Mouse (Mus musculus) liver, embryonic 14.5 days (tissue): ENCODE data around the gene Sdc3. TPM values are rescaled to one million over a fixed set of nuclear protein-coding genes. Genes with fewer than 3 reads are reported as not detected.

ENCODE experiments used
- ATAC-seq: fragments of 200-750 bp; cut with Nextera tagmentation; 2 replicates; pipeline ENCODE4 v1.8.0; 2017; ENCODE audit warnings: moderate number of reproducible peaks, mild to moderate bottlenecking, moderate library complexity; ENCODE audit not compliant: insufficient read depth
- DNase-seq, 3 experiments: peaks; one replicate each; pipeline ENCODE4 v3.0.0-alpha.2; 2012 to 2013; ENCODE audit warnings: low read depth in 3 of 3, low spot score in 3 of 3
- H3K27ac ChIP-seq: fragments of 300-500 bp; sonication (generic); 2 replicates; pipeline ENCODE4 v1.5.1; 2014; ENCODE audit warnings: moderate library complexity, mild to moderate bottlenecking, control low read depth, inconsistent platforms
- H3K27me3 ChIP-seq: fragments of 300-500 bp; sonication (generic); 2 replicates; pipeline ENCODE4 v1.6.1; 2014; ENCODE audit warnings: mild to moderate bottlenecking, low read length, moderate library complexity; ENCODE audit not compliant: control insufficient read depth, insufficient read depth
- H3K36me3 ChIP-seq: fragments of 300-500 bp; sonication (generic); replicated peaks from 2 replicates; pipeline ENCODE4 v1.6.1; 2014; ENCODE audit warnings: low read depth; ENCODE audit not compliant: control insufficient read depth, insufficient read depth
- H3K4me1 ChIP-seq, 2 experiments: fragments of 200-500 bp in 1 of 2; fragments of 300-500 bp in 1 of 2; sonication (generic) in 1 of 2; replicated peaks; 2 replicates each; pipeline ENCODE4 v1.6.1; 2012 to 2014; ENCODE audit warnings: antibody characterized with exemption in 1 of 2, inconsistent platforms in 1 of 2, low read length in 1 of 2; ENCODE audit not compliant: control insufficient read depth in 2 of 2, insufficient read depth in 2 of 2
- H3K4me2 ChIP-seq: fragments of 300-500 bp; sonication (generic); 2 replicates; pipeline ENCODE4 v1.6.1; 2014; ENCODE audit warnings: low read depth, mild to moderate bottlenecking, control low read depth, moderate library complexity
- H3K4me3 ChIP-seq, 2 experiments: fragments of 200-500 bp in 1 of 2; fragments of 300-500 bp in 1 of 2; sonication (generic) in 1 of 2; 2 replicates each; pipeline ENCODE4 v1.5.1; 2012 to 2014; ENCODE audit warnings: low read depth in 2 of 2, low read length in 2 of 2, mild to moderate bottlenecking in 2 of 2, control low read depth in 1 of 2, inconsistent platforms in 1 of 2, moderate library complexity in 1 of 2; ENCODE audit not compliant: insufficient read depth in 1 of 2
- H3K9ac ChIP-seq: fragments of 300-500 bp; sonication (generic); replicated peaks from 2 replicates; pipeline ENCODE4 v1.6.1; 2014; ENCODE audit warnings: mild to moderate bottlenecking, control low read depth, moderate library complexity
- H3K9me3 ChIP-seq: fragments of 300-500 bp; sonication (generic); 2 replicates; pipeline ENCODE4 v1.6.1; 2016; ENCODE audit warnings: low read length, mixed read lengths; ENCODE audit not compliant: control insufficient read depth
- CTCF ChIP-seq: IDR thresholded peaks from 2 replicates; pipeline ENCODE4 v1.5.1; 2016; ENCODE audit warnings: antibody characterized with exemption, low read depth, control low read depth
- EP300 ChIP-seq: IDR thresholded peaks from 2 replicates; pipeline ENCODE4 v1.6.1; 2016; ENCODE audit warnings: antibody characterized with exemption, low read depth
- WGBS: fragments of 180-500 bp; shearing (Covaris S2); extraction: QIAGEN DNeasy Blood & Tissue Kit; methylation state at CpG from one replicate; pipeline ENCODE4 v1.1.7; 2014; ENCODE audit not compliant: insufficient replicate concordance; 5-methylcytosine and 5-hydroxymethylcytosine counted together
- polyA plus RNA-seq, 2 experiments: library from polyadenylated mRNA; depleted of rRNA in 1 of 2; stranded (reverse) in 1 of 2; unstranded in 1 of 2; fragments of >200 nt; fragmentation: Nextera tagmentation in 1 of 2; extraction: Ambion mirVana in 1 of 2; gene quantifications; 2 replicates each; pipeline versions ENCODE4 v1.2.1 to v1.2.3; 2012 to 2014

The Sdc3 gene
- polyA plus RNA-seq, 2 experiments, result 4.4 to 7.3 TPM

DNA sequence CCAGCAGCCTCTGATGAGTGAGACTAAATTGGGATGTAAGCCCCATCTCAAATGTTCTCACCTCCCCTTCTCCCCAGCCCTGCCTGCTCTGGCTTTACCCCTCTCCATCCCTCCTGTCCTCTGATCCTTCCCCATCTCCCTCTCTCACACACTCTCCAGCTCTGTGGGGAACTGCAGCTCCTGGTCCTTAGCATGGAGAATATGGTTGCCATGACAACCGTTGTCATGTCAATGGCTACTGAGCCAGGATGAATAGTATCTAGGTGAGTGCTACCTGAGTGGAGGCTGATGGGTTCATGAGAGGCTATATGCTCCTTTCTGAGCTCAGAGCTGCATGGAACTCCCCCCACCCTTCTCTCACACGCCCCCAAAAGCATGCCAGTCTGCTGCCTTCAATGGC lies 21.6 kb downstream of the Sdc3 start:
- Histone ChIP-seq H3K4me1 (no peaks in the 10 kb centered on the region), H3K9ac (no peak overlapping the region), H3K4me2 (no peak overlapping the region), H3K9me3 (no peaks in the 10 kb centered on the region), H3K36me3 (no peaks in the 10 kb centered on the region), H3K4me3 (no peak overlapping the region), H3K27ac (no peak overlapping the region), H3K27me3 (no peaks in the 10 kb centered on the region)
- no peak for TF ChIP-seq EP300
- TF ChIP-seq CTCF, result no peak
- ATAC-seq, result no peak
- 46% methylated on average over 2 of the region's 2 CpGs for WGBS
- no peak for DNase-seq

- no peak for DNase-seq
Measured at GRCm38 (mm10) chr4:130814742-130815330, 22.5 kb downstream of the Sdc3 start.

GRCm38 (mm10) chr4:130815860-130816259 lies 23.5 kb downstream of the Sdc3 start:
- Histone ChIP-seq H3K27ac (no peak overlapping the region), H3K4me2 (no peak overlapping the region), H3K9me3 (no peaks in the 10 kb centered on the region), H3K4me3 (no peak overlapping the region), H3K4me1 (no peaks in the 10 kb centered on the region), H3K36me3 (no peaks in the 10 kb centered on the region), H3K27me3 (no peaks in the 10 kb centered on the region), H3K9ac (no peak overlapping the region)
- DNase-seq, result no peak
- no peak for ATAC-seq
- 65% methylated on average over 8 of the region's 8 CpGs for WGBS
- no peak for TF ChIP-seq CTCF
- TF ChIP-seq EP300, result no peak

More at GRCm38 (mm10) chr4:130814742-130815330, 22.5 kb downstream of the Sdc3 start:
- H3K9ac ChIP-seq, result no peak overlapping the region
- no peaks in the 10 kb centered on the region for H3K4me1 ChIP-seq
- no peaks in the 10 kb centered on the region for H3K36me3 ChIP-seq
- TF ChIP-seq EP300 (no peak), CTCF (no peak)
- 66% methylated on average over 8 of the region's 8 CpGs for WGBS
- H3K4me2 ChIP-seq, result no peak overlapping the region
- no peaks in the 10 kb centered on the region for H3K9me3 ChIP-seq
- H3K27ac ChIP-seq, result no peak overlapping the region
- no peaks in the 10 kb centered on the region for H3K27me3 ChIP-seq
- H3K4me3 ChIP-seq, result no peak overlapping the region
- no peak for ATAC-seq

DNA sequence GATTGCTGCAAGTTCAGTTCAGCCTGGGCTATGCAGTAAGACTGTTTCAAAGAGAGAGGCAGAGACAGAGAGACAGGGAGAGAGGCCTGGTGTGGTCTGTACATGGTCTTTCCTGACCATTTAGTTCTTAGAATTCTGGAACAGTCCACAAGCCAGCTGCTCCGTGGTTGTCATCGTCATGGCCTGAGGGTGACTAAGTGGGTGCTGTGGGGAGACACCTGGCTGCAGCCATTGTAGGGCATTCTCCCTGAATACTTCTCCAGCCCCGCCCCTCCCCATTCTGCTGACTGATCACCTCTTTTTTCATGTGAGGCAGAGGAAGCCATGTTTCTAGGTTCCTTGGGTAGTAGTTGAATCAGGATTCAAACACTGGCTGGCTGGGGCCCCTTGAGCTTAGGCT lies 27.5 kb downstream of the Sdc3 start:
- H3K27ac ChIP-seq, result no peak overlapping the region
- ATAC-seq (no peak), DNase-seq (no peak)
- no peak for TF ChIP-seq CTCF
- no peak for TF ChIP-seq EP300
- 53% methylated on average over 3 of the region's 3 CpGs for WGBS
- no peak overlapping the region for H3K4me2 ChIP-seq
- no peaks in the 10 kb centered on the region for H3K27me3 ChIP-seq
- no peaks in the 10 kb centered on the region for H3K9me3 ChIP-seq
- no peak overlapping the region for H3K4me3 ChIP-seq
- no peak overlapping the region for H3K9ac ChIP-seq
- no peaks in the 10 kb centered on the region for H3K36me3 ChIP-seq
- no peaks in the 10 kb centered on the region for H3K4me1 ChIP-seq

DNA sequence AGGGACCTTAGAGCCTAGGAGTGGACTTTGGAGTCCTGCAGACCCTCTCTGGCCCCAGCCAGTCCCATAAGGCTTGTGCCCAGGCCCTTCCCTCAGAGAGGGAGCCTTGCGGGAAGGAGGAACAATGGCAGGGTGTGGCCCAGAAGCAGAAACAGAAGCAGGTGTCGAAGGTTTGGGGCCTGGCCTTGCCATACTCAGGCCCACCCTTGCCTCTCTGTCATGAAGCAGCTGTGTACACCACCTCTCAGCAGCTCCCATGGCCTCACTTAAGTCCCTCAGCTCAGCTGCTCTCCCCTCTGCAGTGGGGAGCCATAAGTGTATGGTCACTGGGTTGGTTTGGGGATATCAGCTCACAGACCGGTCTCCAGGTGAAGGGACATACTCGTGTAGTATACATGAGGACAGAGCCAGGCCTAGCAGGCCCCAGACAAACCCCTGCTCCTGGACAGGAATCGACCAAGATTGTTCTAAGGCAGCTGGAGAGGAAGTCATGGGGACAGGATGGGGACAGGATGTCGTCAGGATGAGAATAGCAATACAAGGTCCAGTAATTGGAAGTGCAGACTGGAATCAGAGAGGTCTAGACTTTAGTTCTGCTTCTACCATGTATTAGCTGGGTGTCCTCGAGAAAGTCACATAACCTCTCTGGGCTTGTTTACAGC lies 28.4 kb downstream of the Sdc3 start:
- 38% methylated on average over 7 of the region's 7 CpGs for WGBS
- no peaks in the 10 kb centered on the region for H3K36me3 ChIP-seq
- no peak overlapping the region for H3K4me2 ChIP-seq
- no peak overlapping the region for H3K4me3 ChIP-seq
- H3K27ac ChIP-seq, result no peak overlapping the region
- H3K4me1 ChIP-seq, result no peaks in the 10 kb centered on the region
- no peaks in the 10 kb centered on the region for H3K9me3 ChIP-seq
- H3K27me3 ChIP-seq, result no peaks in the 10 kb centered on the region
- no peak for ATAC-seq
- no peak overlapping the region for H3K9ac ChIP-seq
- TF ChIP-seq CTCF, result no peak
- no peak for TF ChIP-seq EP300
- DNase-seq, result no peak
